Mouse (Mus musculus): ENCODE results near the gene Asxl1.

Gene Asxl1

DNA sequence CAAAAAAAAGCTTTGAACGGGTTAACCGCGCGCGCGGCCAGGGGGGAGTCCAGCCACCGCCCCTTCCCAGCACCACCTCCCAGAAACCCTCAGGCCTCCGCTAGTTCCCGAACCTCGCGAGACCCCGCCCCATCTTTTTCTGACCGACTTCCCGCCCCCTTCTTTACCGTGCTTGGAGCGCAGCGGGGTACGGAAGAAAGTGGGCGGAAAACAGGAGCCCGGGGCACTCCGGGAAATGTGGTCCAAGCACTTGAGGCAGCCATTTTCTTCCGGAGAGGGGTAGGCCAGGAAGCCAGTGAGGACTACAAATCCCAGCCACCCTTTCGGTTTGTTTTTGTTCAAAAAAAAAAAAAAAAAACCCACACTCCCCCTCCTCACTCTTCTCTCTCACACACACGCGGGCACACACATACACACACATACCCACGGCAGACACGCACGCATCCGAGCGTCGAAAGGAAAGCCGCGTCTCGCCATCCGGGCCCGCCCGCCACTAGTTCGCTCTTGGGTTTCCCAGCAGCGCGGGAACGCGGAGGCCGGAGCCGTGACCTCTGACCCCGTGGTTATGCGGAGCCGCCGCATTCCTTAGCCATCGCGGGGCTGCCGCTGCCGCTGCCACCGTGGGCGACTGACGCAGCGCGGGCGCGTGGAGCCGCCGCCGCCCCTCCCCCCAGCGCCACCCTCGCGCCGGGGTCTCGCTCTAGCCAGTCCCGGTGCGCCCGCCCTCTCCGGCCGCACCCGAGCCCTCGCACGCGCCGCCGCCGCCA, at the start of gene Asxl1:
Gene Asxl1 (plus strand): TSS at position 376 of the 767 bp plus-strand sequence.
- DNase-seq (ENCODE audit: low spot score in 2 of 2), result peak; percentile 91 to 97

DNA sequence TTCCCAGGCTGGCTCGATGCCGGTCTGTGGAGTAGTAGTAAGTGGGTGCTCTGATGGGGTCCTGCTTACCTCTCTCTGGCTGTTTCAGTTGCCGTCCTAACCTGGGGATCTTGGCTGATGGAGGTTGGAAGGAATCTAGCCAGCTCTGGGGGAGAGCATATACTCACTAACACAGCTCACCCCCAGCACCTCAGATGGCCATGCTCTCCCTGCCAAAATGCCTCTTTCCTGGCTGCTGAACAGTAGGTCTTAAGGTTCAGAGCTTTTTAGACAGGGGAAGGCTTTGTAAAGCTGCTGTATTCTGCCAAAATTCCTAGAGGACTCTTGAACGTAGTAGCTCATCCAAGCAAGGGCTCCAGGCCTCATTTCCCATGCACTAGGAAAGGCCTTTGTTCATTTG, 47.9 kb upstream of the Asxl1 start:
- no peak for DNase-seq (ENCODE audit: low spot score in 2 of 2)

DNA sequence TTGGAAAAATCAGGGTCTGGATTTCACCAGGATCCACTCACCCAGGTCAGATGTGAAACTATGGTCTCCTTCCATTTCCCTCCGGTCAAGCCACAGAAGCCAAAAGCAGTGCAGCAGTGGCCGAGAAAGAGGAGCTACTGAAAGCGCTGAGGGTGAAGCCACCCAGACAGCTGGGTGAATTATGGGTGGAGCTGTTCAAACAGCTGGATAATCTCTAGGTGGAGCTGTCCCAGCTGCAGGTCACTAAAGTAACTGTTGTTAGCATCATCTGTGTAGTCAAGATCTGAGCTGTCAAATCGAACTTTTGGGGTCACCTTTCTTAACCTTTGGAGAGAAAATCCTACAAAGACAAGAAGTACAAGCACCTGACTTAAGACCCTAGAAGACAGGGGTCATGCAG, 47.2 kb upstream of the Asxl1 start:
- no peak for DNase-seq (ENCODE audit: low spot score in 2 of 2)

DNA sequence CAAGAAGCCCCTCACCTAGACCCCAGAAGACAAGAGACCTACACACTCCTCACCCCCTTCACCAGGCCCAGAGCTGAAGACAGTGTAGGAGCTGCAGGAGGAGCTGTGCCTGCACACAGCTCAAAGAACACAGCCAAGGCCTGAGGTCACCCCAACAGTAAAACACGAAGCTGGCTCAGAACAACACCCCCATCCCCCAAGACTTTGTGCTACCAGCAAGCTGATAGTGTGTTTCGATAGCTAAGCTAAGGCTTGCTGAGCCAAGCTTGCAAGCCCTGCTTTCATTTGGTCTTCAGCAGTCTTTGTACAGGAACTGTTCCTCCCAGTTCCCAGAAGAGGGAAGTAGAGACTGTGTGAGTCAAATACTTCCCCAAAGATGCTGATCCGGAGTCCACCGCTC, 46.8 kb upstream of the Asxl1 start:
- DNase-seq (ENCODE audit: low spot score in 2 of 2), result no peak

DNA sequence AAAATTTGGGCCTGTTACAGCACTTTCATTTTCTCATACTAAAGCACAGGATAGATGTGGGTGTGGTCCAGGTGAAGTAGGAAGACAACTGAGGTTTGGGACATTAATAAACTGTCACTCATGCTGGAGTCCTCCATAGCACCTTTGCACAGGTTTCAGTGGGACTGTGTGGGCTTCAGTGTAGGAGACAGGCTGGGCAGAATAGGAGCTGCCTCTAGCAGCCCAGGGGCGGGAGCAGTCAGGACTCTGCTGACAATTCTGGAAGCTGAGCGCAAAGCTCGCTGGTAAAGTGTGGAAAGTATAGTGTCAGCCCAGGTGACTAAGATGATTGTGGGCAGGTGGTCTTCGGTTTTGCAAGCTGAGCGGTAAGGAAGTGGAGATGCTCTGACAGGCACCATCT, 44.5 kb upstream of the Asxl1 start:
- no peak for DNase-seq (ENCODE audit: low spot score in 2 of 2)

DNA sequence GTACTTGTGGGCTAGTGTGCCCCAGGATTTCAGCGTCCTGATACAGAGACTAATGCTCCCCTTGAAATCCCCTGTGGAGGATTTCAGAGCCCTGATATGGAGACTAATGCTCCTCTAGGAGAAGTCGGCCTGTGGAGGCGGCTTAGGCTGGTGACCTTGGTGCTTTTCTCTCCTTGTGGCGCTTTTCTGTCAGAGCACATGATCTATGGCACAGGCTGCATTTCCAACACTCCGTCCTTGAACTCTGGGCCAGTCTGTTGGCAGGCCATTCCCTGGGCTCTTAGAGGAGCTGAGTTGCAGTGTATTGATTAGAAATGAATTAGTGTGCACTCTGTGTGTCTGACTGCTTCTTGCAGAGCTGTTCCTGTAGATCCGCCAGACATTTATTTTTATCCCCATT, 40.4 kb upstream of the Asxl1 start:
- no peak for DNase-seq (ENCODE audit: low spot score in 2 of 2)

DNA sequence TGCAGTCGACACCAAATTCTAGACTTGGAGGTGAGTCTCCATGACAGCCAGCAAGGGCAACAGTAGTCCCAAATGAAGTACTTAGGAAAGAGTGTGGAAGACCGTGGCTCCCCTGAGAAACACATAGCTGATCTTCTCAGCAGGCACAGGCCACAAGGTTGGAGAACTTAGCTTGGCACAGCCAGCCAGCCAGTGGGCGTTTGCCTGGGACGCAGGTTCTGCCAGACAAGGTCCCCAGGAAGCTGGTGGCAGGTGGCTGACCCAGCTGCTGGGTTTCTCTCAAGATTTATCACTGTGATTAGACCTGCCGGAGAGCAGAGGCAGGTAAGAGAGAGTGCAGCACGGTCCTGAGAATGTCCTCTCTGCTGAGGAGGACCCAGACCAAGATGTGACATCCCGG, 37.0 kb upstream of the Asxl1 start:
- no peak for DNase-seq (ENCODE audit: low spot score in 2 of 2)

DNA sequence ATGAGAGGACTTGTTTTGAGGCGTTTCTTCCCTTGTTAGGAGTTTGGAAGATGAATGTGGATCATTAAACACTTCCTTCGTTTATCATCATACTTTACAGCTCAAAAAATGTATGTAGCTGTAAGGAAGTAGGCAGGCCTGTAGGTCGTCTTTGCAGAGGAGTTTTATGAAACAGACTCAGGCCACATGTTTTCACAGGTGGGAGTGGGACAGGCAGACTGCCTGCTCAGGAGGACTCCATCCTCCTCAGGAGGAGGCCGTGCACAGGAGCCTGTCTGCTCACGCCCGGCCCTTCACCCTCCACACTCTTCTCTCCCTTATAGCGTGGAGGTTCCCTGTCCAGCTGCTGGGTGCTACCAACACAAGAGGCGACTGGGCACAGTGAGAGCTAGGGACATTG, 36.5 kb upstream of the Asxl1 start:
- DNase-seq (ENCODE audit: low spot score in 2 of 2), result no peak

DNA sequence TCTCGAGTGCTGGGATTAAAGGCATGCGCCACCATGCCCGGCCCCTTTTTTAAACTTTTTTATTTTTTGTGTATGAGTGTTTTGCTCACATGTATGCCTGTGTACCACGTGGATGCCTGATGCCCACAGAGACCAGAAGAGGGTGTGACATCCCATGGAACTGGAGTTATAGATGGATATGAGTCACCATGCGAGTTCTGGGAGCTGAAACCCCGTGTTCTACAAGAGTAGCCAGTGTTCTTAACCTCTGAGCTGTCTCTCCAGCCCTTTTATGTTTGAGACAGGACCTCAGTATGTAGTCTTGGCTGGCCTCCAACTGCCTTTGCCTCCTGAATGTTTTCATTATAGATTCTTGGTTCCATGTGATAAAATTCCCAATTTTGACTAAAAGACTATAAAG, 35.4 kb upstream of the Asxl1 start:
- no peak for DNase-seq (ENCODE audit: low spot score in 2 of 2)

DNA sequence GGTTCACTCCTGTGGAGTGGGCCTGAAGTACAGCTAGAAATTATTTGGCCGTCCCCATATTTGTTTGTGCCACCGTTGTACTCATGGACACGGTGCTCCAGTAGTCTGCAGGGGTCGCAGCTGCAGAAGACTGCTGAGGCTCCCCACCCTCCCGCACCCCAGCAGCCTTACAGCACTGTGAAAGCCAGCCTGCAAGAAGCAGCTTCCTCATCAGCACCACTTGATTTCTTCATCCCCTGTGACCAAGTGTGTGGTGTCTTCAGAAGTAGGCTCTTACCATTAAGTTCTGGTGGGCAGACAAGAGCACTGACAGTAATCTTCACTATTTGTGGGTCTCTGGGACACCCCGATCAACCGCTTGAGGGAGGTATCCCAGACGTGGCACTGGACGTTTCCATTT, 32.7 kb upstream of the Asxl1 start:
- DNase-seq (ENCODE audit: low spot score in 2 of 2), result no peak

DNA sequence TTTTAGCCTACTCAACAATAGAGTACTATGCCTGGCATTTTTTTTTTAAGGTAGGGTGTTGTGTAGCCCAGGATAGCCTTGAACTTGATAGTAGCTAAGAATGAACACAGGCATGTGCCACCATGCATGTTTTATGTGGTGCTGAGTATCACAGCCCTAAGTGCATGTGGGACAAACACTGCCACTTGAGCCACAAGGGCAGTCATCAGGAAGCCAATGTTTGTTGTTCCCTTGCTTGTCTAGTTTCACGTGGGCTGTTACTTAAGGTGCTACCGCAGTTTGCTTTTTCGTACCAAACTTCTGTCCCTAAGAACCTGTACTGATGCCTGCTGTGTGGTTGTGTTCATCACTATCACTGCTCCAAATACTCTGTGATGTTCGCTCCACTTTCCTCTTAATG, 27.2 kb upstream of the Asxl1 start:
- DNase-seq (ENCODE audit: low spot score in 2 of 2), result no peak

DNA sequence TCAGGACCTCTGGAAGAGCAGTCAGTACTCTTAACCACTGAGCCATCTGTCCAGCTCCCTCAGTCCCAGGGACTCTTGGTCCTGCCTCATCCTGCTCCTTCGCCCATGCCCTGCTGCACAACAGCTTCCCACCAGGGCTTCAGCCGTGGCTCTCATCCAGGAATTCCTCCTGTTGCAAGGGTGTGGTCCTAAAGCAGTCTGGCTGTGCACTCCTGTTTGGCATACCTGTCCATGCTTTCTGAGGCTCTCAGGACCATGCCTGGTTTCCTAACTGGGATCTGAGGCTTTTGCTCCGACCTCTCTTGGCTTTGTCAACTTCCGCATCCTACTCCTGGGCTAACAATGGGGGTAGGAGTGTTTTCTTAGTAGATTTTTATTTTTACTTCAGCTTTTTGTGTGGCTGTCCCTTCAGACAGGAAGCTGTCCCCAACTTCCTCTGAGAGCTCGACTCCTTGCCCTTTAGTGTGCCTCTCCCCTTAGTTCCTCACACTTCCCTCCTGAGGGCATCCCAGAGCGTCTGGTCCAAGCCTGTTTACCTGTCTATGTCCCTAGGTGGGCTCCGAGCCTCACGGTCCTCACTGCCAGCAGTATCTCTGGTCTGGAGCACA, 26.5 kb upstream of the Asxl1 start:
- no peak for DNase-seq (ENCODE audit: low spot score in 2 of 2)

DNA sequence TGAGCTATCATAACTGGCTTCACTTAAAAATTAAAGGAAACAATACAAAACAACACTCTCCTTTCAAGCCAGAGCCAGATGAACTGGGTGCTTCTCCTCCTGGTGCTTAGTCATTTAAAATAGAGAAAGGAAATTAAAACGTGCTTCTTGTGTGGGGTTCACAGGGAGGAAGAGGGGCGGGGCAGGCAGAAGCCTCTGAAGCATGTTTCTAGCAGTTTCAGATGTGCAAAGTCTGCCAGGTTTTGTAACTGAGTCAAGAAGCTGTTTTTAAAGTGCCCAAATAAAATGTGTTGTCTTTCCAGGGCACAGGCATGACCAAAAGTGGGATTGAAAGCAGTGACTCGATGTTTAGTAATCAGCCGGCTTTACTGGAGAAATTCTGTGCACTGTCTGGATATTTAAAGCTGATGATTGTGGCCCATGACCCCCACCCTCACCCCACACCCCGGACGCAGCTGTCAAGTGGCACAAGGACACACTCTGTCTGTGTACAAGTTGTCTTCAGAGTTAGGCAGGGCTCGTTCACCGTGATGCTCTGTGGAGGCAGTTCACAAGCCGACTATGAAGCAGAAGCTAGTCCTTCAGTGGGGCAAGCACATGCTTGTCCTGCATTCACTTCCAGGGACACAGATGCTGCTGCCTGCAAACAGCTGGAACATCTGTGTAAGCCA, 19.8 kb upstream of the Asxl1 start:
- DNase-seq (ENCODE audit: low spot score in 2 of 2), result no peak

DNA sequence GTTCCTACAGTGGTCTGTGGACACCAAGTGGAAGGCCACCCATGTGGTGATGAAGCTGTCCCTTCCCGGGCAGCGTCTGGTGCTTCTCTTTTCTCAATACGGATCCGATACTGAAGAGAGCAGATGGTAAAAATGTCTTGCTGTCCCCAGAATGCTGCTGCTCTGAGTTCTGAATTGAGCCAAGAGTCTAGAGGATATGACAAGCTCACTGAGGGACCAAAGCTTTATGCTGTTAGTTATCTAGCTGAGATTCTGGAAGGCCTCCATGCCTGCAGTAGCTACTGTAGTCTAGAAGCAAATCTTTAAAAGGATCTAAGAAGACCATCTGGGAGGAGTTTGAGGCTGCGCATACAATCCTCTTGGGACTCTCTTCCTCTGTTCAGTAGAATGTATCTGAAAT, 13.4 kb upstream of the Asxl1 start:
- DNase-seq (ENCODE audit: low spot score in 2 of 2), result no peak

DNA sequence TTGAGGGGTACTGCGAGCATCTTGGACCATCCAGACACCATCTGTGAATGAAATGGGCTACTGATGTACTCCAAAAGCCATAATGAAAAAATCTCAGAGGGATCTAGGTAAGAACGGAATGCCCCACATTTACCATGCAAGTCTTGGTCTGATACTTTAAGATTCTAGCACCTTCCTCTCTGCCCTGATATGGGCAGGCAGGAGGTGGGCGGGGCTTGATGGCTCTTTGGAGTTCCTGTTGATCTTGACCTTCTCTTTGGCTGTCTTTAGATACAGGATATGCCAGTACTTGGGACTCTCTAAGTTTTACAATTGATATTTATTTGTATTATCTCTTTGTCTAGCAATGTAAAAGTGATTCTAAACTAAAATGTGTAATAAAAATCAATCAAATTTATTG, 12.6 kb upstream of the Asxl1 start:
- no peak for DNase-seq (ENCODE audit: low spot score in 2 of 2)

DNA sequence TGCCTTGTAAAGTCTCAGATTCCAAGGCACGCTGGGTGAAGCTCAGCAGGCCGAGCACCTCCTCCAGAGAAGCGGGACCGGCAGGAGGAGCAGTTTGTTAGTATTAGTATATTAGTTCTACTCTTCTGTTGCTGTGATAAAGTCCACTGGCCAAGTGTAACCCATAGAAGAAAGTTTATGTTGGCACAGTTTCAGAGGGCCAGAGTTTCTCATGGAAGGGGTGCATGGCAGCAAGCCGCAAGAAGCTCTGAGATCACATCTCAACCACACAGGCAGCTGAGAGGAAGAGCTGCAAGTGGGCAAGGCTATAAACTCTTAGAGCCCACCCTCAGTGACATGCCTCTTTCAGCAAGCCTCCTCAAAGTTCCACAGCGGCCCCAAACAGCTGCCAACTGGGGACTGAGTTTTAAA, 11.8 kb upstream of the Asxl1 start:
- DNase-seq (ENCODE audit: low spot score in 2 of 2), result no peak

DNA sequence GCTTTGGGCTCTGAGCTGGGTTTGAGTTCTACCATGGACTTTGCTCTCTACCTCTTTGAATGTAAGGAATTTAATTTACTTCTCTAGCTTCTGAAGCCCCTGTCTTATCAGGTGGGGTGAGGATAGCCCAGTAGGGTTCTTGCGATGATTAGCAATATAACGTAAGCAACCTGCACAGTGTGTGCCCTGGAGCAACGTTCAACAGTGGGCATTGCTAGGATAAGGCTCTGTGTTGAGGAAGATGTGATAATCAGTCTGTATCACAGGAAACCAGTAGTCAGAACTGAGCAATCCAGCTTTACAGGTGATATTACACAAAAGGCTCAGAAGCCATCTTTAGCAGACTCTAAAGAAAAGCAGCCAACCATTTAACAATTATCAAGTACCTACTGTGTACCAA, 11.3 kb upstream of the Asxl1 start:
- DNase-seq (ENCODE audit: low spot score in 2 of 2), result no peak

DNA sequence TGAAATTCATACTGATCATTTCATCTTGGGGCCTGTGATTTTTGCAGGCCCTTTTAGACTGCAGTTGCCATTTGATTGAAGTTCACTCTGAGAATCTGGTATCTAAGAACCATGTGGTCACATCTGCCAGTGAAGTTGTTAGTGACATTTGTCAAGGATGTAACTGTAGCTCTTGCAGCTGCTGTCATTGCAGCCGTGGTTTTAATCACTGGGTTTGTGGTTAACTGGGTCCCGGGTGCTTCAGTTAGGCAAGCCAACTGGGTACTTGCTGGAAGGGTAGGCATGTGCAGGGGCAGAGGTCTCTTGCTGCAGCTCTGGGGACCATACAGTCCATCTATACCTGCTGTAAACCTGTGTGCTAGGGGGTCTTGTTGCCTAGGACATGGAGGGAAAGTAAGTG, 9.5 kb upstream of the Asxl1 start:
- DNase-seq (ENCODE audit: low spot score in 2 of 2), result no peak

DNA sequence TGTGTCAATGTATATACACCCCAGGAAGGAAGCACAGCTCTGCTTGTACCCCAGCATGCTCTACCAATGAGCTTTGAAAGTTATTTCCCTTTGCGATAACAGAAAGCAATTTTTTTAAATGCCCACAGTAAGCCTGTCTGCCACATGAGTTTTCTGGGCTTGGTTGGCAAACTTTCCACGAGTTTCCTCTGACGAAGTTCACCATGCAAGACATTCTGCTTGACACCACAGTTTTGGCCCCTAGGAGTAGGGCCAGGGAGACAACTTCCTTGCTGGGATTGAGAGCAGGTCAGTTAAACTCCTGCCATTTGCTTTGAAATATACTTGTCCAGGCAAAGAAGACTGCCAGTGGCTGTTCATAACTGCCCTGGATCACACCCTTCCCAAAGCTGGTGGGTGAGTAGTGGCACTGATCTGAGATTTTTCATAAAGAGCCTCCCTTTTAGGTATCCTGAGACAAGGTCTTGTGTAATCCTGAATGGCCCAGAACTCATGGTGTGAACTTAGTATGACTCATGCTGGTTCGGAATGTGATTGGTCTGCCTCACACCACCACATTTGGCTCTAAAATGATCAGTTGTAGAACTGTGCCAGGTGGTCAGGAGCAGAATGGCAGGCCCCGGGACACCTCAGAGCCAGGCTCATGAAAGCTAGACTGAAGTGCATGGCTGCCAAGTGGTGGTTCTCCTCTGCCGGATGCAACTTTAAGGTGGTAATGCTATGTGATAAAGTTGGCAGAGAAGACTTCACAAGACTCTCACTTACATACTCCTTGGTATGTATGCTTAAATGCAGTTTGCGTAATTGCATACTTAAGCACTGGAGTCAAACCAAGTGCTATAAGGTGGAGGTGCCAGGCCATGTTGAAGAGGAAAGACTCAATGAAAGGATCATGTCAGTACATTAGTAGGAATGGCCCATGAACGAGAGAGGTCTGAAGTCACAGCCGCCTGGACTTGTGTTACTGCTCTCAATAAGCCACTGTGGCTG, 7.0 kb upstream of the Asxl1 start:
- no peak for DNase-seq (ENCODE audit: low spot score in 2 of 2)

DNA sequence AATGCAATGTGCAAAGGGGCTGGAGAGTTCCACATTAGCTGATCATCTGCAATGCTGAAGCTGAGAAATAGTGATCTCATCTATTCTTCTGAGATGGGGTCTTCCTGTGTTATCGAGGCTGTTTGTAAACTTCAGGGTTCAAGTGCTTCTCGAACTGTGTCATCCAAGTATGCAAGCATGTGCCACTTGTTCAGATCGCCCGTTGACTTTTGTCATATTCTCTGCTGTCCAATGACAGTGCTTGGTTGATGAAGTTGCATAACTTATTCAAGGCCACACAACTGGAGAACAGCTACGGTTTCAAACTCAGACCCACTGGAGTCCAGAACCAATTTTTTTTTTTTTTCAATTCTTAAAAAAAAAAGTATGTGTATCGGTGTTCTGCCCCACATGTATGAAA, 3.5 kb upstream of the Asxl1 start:
- no peak for DNase-seq (ENCODE audit: low spot score in 2 of 2)

DNA sequence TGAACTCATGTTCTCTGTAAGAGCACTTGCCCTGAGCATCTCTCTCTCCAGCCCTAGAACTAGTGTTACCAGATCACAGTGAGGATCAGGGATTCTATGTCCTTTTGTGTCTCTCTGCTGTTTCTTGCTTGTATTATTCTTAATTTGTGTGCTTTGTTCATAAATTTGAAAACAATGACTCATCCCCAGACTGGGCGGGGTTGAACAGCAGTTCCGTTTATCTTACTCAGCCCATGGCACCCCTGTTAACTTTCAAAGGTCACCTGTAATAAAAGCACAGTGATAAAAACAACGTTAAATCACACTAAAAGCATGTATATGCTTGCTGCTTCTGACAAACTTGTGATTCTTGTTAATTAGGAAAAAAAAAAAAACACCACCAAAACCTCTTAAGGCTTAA, 3.0 kb upstream of the Asxl1 start:
- DNase-seq (ENCODE audit: low spot score in 2 of 2), result no peak

DNA sequence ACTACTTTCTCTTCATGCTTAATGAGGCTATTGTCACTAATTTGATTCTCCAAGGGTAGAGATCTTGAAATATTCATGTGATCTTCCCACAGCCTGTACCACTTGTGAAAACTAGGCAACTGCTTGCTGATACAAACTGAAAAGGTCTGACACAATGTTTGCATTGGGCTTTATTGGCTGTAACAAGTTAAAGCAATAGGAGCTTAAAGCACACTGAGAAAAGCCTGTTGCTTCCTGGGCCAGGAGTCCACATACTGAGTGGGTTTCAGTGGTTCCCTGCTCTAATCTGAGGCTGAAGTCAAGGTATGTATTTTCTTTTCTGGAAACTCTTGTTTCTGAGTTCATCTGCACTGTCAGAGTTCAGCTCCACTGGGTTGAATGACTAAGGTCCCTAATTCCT, 2.4 kb upstream of the Asxl1 start:
- DNase-seq (ENCODE audit: low spot score in 2 of 2), result no peak

All from urinary bladder, postnatal 36 days (tissue).